Mouse (Mus musculus) R1 (cell line): ENCODE measurements at regions not wholly inside any gene's neighbourhood (a gene's known extent, or its start where the extent isn't known, plus 50 kb on each side); places are given as distances from the start of the nearest gene placed in this dataset.
A peak's percentile ranks its signal among the peaks of the same experiment; 100 is the strongest.

Experiments
- DNase-seq: peaks from one replicate; pipeline ENCODE4 v3.0.0-alpha.2; 2018; ENCODE audit warnings: low read depth, low spot score

GRCm38 (mm10) chr16:80083035-80083434 lies 992.1 kb upstream of the Tmprss15 start:
- DNase-seq, result no peak

DNA sequence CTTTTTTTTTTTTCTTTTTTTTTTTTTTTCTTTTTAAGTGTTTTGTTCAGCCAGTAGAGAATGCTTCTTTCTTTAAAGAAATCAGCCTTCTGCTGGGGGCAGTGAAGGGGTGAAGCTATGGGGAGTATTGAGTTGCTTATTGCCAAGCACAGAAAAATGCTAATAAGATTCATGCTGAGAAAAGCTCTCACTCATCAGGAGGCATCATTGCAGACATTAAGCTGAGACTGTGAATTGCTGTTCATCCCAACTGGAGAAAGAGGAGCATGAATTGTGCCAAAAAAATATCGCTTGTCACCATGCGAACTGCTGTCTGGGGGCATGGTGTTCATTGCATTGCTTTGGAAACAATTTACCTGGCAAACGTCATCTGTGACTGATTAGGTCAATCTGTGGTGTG lies 982.8 kb upstream of the Tmprss15 start:
- peak; percentile 1 for DNase-seq
